Mouse (Mus musculus): ENCODE measurements around the gene Srpx. TPM values are rescaled to one million over a fixed set of nuclear protein-coding genes. Genes with fewer than 3 reads are reported as not detected.

The Srpx gene
- 1.5 and 2.9 TPM in 2 replicates for total RNA-seq (2014; rRNA removed)
- polyA plus RNA-seq (2015; fragmentation: Nextera tagmentation; extraction: Ambion mirVana), result 1.6 TPM in 2 replicates

DNA sequence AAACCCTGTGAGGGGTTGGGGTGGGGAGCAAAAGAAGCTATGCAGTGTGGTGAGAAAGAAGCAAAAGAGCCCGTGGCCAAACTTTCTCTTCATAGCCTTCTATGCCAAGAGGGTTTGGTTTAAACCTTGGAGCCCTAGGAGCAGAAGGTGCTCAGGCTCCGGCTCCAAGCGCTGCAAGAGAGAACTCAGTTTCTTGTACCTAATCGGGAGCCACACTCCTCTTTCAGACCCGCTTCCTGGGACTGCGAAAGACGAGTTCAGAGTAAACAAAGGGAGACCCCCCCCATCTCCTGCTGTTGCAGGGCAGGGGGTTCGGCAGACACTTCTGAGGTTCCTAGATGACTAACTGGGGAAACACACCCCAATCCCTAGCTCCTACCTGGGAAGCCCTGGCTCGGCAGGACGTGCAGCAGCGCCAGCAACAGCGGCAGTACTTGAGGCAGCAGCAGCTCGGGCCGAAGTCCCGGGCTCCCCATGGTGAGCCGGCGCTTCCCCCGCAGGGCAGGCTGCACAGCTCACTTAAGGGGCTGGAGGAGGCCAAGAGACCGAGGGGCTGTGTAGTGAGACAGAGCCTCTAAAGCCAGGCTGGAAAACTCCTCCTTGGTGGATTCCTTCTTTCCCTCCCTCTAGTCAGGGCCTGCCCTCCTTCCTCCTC lies at the start of gene Srpx:
Gene Srpx (minus strand): TSS at position 645 of the 655 bp plus-strand sequence.
- Histone ChIP-seq H3K36me3 (ENCODE audit: insufficient read depth, low read length) (no peaks in the 10 kb centered on the region), H3K4me1 (ENCODE audit: insufficient read depth, low read length) (no peaks in the 10 kb centered on the region), H3K27ac (ENCODE audit: low read depth, low read length) (no peak within 1 kb of the TSS), H3K4me2 (ENCODE audit: low read depth, low read length, poor library complexity, severe bottlenecking) (peak within 1 kb of the TSS; percentile 51), H3K9me3 (ENCODE audit: low read length) (no peaks in the 10 kb centered on the region), H3K9ac (replicated peaks; ENCODE audit: low read length, poor library complexity, severe bottlenecking) (0 out of 2 replicates have a peak within 1 kb of the TSS, but pooled peaks have one; percentile 24), H3K4me3 (ENCODE audit: low read depth, low read length) (peak within 1 kb of the TSS; percentile 23), H3K27me3 (ENCODE audit: insufficient read depth, low read length) (no peaks in the 10 kb centered on the region)
- no peak for ATAC-seq (ENCODE audit: low FRiP score)
- peak; percentile 5 for DNase-seq (ENCODE audit: low spot score)
- no peak for TF ChIP-seq CTCF (IDR thresholded peaks at IDR 0.05)
- WGBS, result 20% methylated on average over 19 of the region's 19 CpGs

DNA sequence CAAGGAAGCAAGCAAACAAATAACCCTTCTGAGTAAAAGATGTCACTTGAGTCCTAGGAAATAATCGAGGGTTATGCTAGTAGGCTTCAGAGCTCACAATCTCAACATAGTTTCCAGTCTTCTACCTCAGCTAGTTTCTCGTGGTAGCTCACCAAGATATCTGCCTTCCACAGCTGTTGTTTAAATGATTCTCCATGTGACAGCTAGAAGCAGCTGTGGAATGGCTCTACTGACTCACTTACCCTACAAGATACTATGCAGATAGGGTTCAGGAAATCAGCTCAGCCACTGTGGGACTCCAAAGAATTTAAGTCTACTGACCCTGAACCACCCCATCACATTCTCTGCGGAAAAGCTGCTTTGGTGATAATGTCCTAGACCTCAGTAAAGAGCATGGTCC lies 34.9 kb upstream of the Srpx start:
- Histone ChIP-seq H3K4me3 (ENCODE audit: low read depth, low read length) (no peak overlapping the region), H3K27ac (ENCODE audit: low read depth, low read length) (no peak overlapping the region), H3K9me3 (ENCODE audit: low read length) (no peaks in the 10 kb centered on the region), H3K4me2 (ENCODE audit: low read depth, low read length, poor library complexity, severe bottlenecking) (no peak overlapping the region), H3K4me1 (ENCODE audit: insufficient read depth, low read length) (no peaks in the 10 kb centered on the region), H3K36me3 (ENCODE audit: insufficient read depth, low read length) (no peaks in the 10 kb centered on the region), H3K9ac (replicated peaks; ENCODE audit: low read length, poor library complexity, severe bottlenecking) (no peak overlapping the region), H3K27me3 (ENCODE audit: insufficient read depth, low read length) (no peaks in the 10 kb centered on the region)
- DNase-seq (ENCODE audit: low spot score), result no peak
- TF ChIP-seq CTCF (IDR thresholded peaks at IDR 0.05), result no peak
- WGBS, result 61% methylated on average over 3 of the region's 3 CpGs
- ATAC-seq (ENCODE audit: low FRiP score), result no peak

DNA sequence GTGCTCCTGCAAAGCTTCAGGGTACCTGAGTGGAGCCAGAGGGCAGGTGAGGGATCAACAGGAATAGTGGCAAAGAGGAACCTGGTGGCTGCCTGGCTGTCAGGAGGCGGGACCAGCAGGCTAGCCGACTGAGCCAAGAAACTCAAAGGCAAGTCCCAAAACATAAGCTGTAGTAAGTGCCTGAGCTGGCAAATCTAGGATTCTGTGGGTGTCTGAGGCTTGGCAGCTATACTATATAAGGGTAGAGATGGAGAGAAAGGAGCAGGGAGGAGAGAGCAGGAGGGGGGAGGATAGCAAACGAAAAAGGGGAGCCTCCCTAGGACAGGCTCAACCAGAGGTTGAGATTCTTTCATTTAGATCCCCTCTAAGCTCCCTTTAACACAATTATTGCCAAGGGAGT lies 1.7 kb downstream of the Srpx start:
- no peak for DNase-seq (ENCODE audit: low spot score)
- no peak overlapping the region for H3K4me3 ChIP-seq (ENCODE audit: low read depth, low read length)
- H3K4me1 ChIP-seq (ENCODE audit: insufficient read depth, low read length), result no peaks in the 10 kb centered on the region
- H3K4me2 ChIP-seq (ENCODE audit: low read depth, low read length, poor library complexity, severe bottlenecking), result no peak overlapping the region
- no peaks in the 10 kb centered on the region for H3K9me3 ChIP-seq (ENCODE audit: low read length)
- no peaks in the 10 kb centered on the region for H3K27me3 ChIP-seq (ENCODE audit: insufficient read depth, low read length)
- H3K36me3 ChIP-seq (ENCODE audit: insufficient read depth, low read length), result no peaks in the 10 kb centered on the region
- no peak overlapping the region for H3K27ac ChIP-seq (ENCODE audit: low read depth, low read length)
- H3K9ac ChIP-seq (replicated peaks; ENCODE audit: low read length, poor library complexity, severe bottlenecking), result no peak overlapping the region
- ATAC-seq (ENCODE audit: low FRiP score), result no peak
- 48% methylated on average over 3 of the region's 3 CpGs for WGBS
- no peak for TF ChIP-seq CTCF (IDR thresholded peaks at IDR 0.05)

DNA sequence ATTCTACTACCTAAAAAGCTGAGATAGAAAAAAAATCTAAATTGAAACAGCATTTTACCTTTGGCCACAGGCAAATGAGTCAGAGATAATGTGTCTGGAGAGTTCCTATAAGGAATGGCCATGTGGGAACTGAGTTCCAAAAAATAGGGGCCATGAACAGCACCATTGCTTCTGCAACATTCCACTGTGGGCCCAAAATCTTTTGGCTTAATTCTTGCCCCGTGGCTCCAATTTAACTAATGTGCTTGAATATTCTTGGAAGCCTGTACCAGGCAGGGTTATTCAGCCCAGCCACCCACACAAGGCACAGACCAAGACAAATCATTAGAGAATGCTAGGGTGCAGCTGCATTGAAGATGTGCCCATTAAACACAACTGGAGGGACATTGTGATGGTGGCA lies 6.8 kb downstream of the Srpx start:
- no peak for ATAC-seq (ENCODE audit: low FRiP score)
- no peak overlapping the region for H3K9ac ChIP-seq (replicated peaks; ENCODE audit: low read length, poor library complexity, severe bottlenecking)
- no peaks in the 10 kb centered on the region for H3K9me3 ChIP-seq (ENCODE audit: low read length)
- H3K4me1 ChIP-seq (ENCODE audit: insufficient read depth, low read length), result no peaks in the 10 kb centered on the region
- no peak overlapping the region for H3K4me2 ChIP-seq (ENCODE audit: low read depth, low read length, poor library complexity, severe bottlenecking)
- H3K36me3 ChIP-seq (ENCODE audit: insufficient read depth, low read length), result no peaks in the 10 kb centered on the region
- WGBS, result 83% methylated on average over 1 of the region's 1 CpGs
- no peak for DNase-seq (ENCODE audit: low spot score)
- H3K4me3 ChIP-seq (ENCODE audit: low read depth, low read length), result no peak overlapping the region
- H3K27me3 ChIP-seq (ENCODE audit: insufficient read depth, low read length), result no peaks in the 10 kb centered on the region
- no peak overlapping the region for H3K27ac ChIP-seq (ENCODE audit: low read depth, low read length)
- TF ChIP-seq CTCF (IDR thresholded peaks at IDR 0.05), result no peak

DNA sequence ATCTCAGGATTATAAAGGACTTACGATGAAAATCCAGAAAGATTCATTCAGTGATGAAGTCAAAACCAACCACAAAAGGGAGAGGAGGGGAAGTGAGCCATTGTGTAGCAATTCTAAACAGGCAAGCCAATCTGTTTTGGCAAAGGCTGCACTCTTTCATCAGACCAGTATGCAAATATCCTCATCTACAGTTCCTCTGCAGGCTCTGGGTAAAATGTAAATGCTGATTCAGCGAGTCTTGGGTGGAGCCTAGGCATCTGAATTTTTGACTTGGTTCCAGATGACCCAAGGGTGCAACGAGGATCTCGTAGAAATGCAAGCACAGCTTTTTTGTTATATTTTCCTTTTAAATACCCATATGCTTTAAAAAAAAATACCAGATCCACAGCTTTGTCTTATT lies 9.0 kb downstream of the Srpx start:
- DNase-seq (ENCODE audit: low spot score), result no peak
- Histone ChIP-seq H3K36me3 (ENCODE audit: insufficient read depth, low read length) (no peaks in the 10 kb centered on the region), H3K4me1 (ENCODE audit: insufficient read depth, low read length) (no peaks in the 10 kb centered on the region), H3K4me2 (ENCODE audit: low read depth, low read length, poor library complexity, severe bottlenecking) (no peak overlapping the region), H3K9me3 (ENCODE audit: low read length) (no peaks in the 10 kb centered on the region), H3K27me3 (ENCODE audit: insufficient read depth, low read length) (no peaks in the 10 kb centered on the region), H3K27ac (ENCODE audit: low read depth, low read length) (no peak overlapping the region), H3K9ac (replicated peaks; ENCODE audit: low read length, poor library complexity, severe bottlenecking) (no peak overlapping the region), H3K4me3 (ENCODE audit: low read depth, low read length) (no peak overlapping the region)
- TF ChIP-seq CTCF (IDR thresholded peaks at IDR 0.05), result no peak
- WGBS, result 43% methylated on average over 4 of the region's 4 CpGs
- ATAC-seq (ENCODE audit: low FRiP score), result no peak

DNA sequence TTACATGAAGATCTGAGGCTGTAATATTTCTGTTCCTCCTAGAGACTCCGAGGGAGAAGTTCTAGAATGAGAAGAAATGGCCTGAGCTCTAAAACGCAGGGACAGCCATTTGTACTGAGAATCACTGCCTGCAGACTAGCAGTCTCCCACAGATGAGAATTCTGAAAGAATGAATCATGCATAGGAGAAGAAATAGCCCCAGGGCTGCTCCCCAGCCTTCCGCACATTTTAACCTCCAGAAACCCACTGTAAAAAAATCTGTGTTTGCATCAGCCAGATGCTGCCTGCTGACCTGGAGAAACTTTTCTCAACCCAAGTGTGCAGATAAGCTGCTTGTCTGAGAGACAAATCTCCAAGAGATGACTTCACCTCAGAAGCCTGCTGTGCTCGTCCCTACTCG lies 12.0 kb downstream of the Srpx start:
- ATAC-seq (ENCODE audit: low FRiP score), result no peak
- TF ChIP-seq CTCF (IDR thresholded peaks at IDR 0.05), result no peak
- Histone ChIP-seq H3K36me3 (ENCODE audit: insufficient read depth, low read length) (no peaks in the 10 kb centered on the region), H3K4me1 (ENCODE audit: insufficient read depth, low read length) (no peaks in the 10 kb centered on the region), H3K4me3 (ENCODE audit: low read depth, low read length) (no peak overlapping the region), H3K9me3 (ENCODE audit: low read length) (no peaks in the 10 kb centered on the region), H3K27me3 (ENCODE audit: insufficient read depth, low read length) (no peaks in the 10 kb centered on the region), H3K4me2 (ENCODE audit: low read depth, low read length, poor library complexity, severe bottlenecking) (no peak overlapping the region), H3K9ac (replicated peaks; ENCODE audit: low read length, poor library complexity, severe bottlenecking) (no peak overlapping the region), H3K27ac (ENCODE audit: low read depth, low read length) (no peak overlapping the region)
- WGBS, result 73% methylated on average over 5 of the region's 5 CpGs
- no peak for DNase-seq (ENCODE audit: low spot score)
